Mouse (Mus musculus) liver, adult 2 months (tissue): ENCODE data around the gene Fam114a1. TPM values are rescaled to one million over a fixed set of nuclear protein-coding genes. Genes with fewer than 3 reads are reported as not detected.

ENCODE experiments used
- DNase-seq: peaks from one replicate; pipeline ENCODE4 v3.0.0-alpha.2; 2011; ENCODE audit warnings: low read depth, low spot score; ENCODE audit errors: extremely low read depth
- H3K27ac ChIP-seq: fragments of 200-500 bp; replicated peaks from 2 replicates; pipeline ENCODE4 v1.5.1; 2012; ENCODE audit warnings: low read depth, mild to moderate bottlenecking, control low read depth, inconsistent platforms, low read length; ENCODE audit not compliant: insufficient read depth
- H3K27me3 ChIP-seq: fragments of 200-500 bp; 2 replicates; pipeline ENCODE4 v1.6.1; 2012; ENCODE audit warnings: mild to moderate bottlenecking, moderate library complexity, low read length, inconsistent platforms; ENCODE audit not compliant: control insufficient read depth, insufficient read depth
- H3K36me3 ChIP-seq: fragments of 200-500 bp; 2 replicates; pipeline ENCODE4 v1.6.1; 2012; ENCODE audit warnings: low read length, inconsistent platforms; ENCODE audit not compliant: control insufficient read depth, insufficient read depth
- H3K4me1 ChIP-seq: fragments of 200-500 bp; 2 replicates; pipeline ENCODE4 v1.6.1; 2011; ENCODE audit warnings: low read length; ENCODE audit not compliant: control insufficient read depth, insufficient read depth
- H3K4me3 ChIP-seq: fragments of 200-500 bp; 2 replicates; pipeline ENCODE4 v1.5.1; 2011; ENCODE audit warnings: low read depth, mild to moderate bottlenecking, control low read depth, low read length, moderate library complexity; ENCODE audit not compliant: insufficient read depth
- H3K79me2 ChIP-seq: fragments of 200-500 bp; 2 replicates; pipeline ENCODE4 v1.6.1; 2012; ENCODE audit warnings: inconsistent platforms, mild to moderate bottlenecking, low read length, moderate library complexity; ENCODE audit not compliant: control insufficient read depth, insufficient read depth
- H3K9ac ChIP-seq: fragments of 200-500 bp; 2 replicates; pipeline ENCODE4 v1.6.1; 2012; ENCODE audit warnings: low read depth, mild to moderate bottlenecking, control low read depth, inconsistent platforms, low read length
- CTCF ChIP-seq: fragments of 200-500 bp; IDR thresholded peaks from 2 replicates; pipeline ENCODE4 v1.5.1; 2011; ENCODE audit warnings: low read depth, low read length, control low read depth
- POLR2A ChIP-seq: fragments of 200-500 bp; IDR thresholded peaks from 2 replicates; pipeline ENCODE4 v1.6.1; 2011; ENCODE audit warnings: low read length, control low read depth; ENCODE audit not compliant: insufficient read depth; ENCODE audit errors: extremely low read depth
- WGBS: fragments of 180-500 bp; shearing (Covaris S2); methylation state at CpG from one replicate; pipeline ENCODE4 v1.1.7; 2018; 5-methylcytosine and 5-hydroxymethylcytosine counted together
- polyA plus RNA-seq: library from polyadenylated mRNA; depleted of rRNA; stranded (reverse); fragments of >200 nt; gene quantifications from 2 replicates; pipeline ENCODE4 v1.2.3, GENCODE M21; 2012
- total RNA-seq: library from RNA; depleted of rRNA; stranded (reverse); fragments of >200 nt; gene quantifications from 2 replicates; pipeline ENCODE4 v1.2.3, GENCODE M21; 2014

Gene Fam114a1
- total and polyA plus RNA-seq, 2 experiments, result 11.9 to 20.2 TPM

DNA sequence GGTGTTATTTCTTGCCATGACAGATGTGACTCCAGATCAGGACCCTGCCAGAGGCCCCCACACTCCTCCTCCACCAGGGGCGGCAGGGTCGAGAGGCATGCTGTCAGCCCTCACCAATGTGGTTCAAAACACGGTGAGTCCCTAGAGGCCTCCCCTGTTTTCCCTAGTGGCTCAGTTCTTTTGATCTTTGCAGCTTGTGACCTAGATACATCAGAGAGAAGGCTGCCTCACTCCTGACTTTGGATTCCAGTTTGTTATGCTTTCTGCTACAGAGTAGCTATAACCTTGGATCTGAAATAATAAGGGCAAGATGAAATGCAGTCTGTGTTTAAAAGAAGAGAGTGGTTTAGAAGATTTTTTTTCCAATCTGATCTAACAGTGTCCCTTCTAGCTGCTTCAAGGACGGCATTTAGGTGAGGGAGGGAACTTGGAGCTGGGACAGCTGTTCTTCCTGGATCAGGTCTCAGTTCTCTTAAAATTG lies 36.2 kb downstream of the Fam114a1 start:
- H3K36me3 ChIP-seq, result peaks cover 35% of the 10 kb centered on the region
- no peaks in the 10 kb centered on the region for H3K79me2 ChIP-seq
- DNase-seq, result no peak
- H3K4me3 ChIP-seq, result no peak overlapping the region
- no peaks in the 10 kb centered on the region for H3K4me1 ChIP-seq
- H3K27me3 ChIP-seq, result no peaks in the 10 kb centered on the region
- H3K9ac ChIP-seq, result no peak overlapping the region
- WGBS, result 73% methylated on average over 4 of the region's 4 CpGs
- TF ChIP-seq CTCF (no peak), POLR2A (no peak)
- no peak overlapping the region for H3K27ac ChIP-seq

GRCm38 (mm10) chr5:65011901-65012573 lies 42.2 kb downstream of the Fam114a1 start:
- Histone ChIP-seq H3K79me2 (no peaks in the 10 kb centered on the region), H3K4me1 (no peaks in the 10 kb centered on the region), H3K27me3 (no peaks in the 10 kb centered on the region), H3K4me3 (no peak overlapping the region), H3K36me3 (peaks cover 35% of the 10 kb centered on the region), H3K9ac (no peak overlapping the region), H3K27ac (no peak overlapping the region)
- WGBS, result 61% methylated on average over 7 of the region's 7 CpGs
- no peak for TF ChIP-seq CTCF
- no peak for TF ChIP-seq POLR2A
- no peak for DNase-seq

- WGBS, result 97% methylated on average over 3 of the region's 3 CpGs
- H3K9ac ChIP-seq, result no peak overlapping the region
- H3K79me2 ChIP-seq, result no peaks in the 10 kb centered on the region
- H3K4me1 ChIP-seq, result no peaks in the 10 kb centered on the region
- TF ChIP-seq POLR2A (no peak), CTCF (no peak)
- H3K36me3 ChIP-seq, result peaks cover 31% of the 10 kb centered on the region
- H3K27me3 ChIP-seq, result no peaks in the 10 kb centered on the region
- H3K27ac ChIP-seq, result no peak overlapping the region
- DNase-seq, result no peak
- H3K4me3 ChIP-seq, result no peak overlapping the region
These were observed 45.6 kb downstream of the Fam114a1 start for GRCm38 (mm10) chr5:65015508-65015907.

- no peaks in the 10 kb centered on the region for H3K27me3 ChIP-seq
- H3K9ac ChIP-seq, result no peak overlapping the region
- no peaks in the 10 kb centered on the region for H3K79me2 ChIP-seq
- no peaks in the 10 kb centered on the region for H3K4me1 ChIP-seq
- H3K27ac ChIP-seq, result no peak overlapping the region
- H3K4me3 ChIP-seq, result no peak overlapping the region
- 64% methylated on average over 8 of the region's 8 CpGs for WGBS
- H3K36me3 ChIP-seq, result peaks cover 49% of the 10 kb centered on the region
- no peak for TF ChIP-seq CTCF
- no peak for TF ChIP-seq POLR2A
- DNase-seq, result no peak
These were observed 49.2 kb downstream of the Fam114a1 start for GRCm38 (mm10) chr5:65019109-65019508.

GRCm38 (mm10) chr5:65019823-65020222 lies 50.0 kb downstream of the Fam114a1 start:
- TF ChIP-seq POLR2A (no peak), CTCF (no peak)
- H3K27ac ChIP-seq, result no peak overlapping the region
- DNase-seq, result peak; percentile 78

DNA sequence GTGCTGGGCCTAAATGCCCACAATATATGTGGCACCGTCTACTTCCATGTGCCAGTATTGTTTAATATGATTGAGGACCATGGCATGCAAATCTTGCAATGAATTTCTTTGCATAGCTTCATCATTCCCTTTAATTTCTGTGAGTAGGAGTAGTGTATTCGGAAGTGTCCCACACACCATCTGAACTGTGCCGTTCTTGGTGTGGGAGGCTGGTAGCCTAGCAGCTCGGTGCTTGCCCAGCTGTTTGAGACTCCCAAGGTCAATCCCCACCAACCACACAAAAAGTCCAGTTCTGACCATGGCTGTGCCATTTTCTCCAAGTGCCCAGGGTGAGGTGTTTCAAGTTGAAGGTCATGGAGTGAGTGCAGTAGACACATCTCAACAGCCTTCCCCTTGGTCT lies 52.1 kb downstream of the Fam114a1 start:
- no peaks in the 10 kb centered on the region for H3K27me3 ChIP-seq
- no peaks in the 10 kb centered on the region for H3K79me2 ChIP-seq
- no peak overlapping the region for H3K9ac ChIP-seq
- TF ChIP-seq CTCF (no peak), POLR2A (no peak)
- no peak for DNase-seq
- peaks cover 38% of the 10 kb centered on the region for H3K36me3 ChIP-seq
- H3K4me1 ChIP-seq, result no peaks in the 10 kb centered on the region; the same call in 1 of the 2 replicates
- WGBS, result 97% methylated on average over 4 of the region's 4 CpGs
- H3K27ac ChIP-seq, result no peak overlapping the region
- no peak overlapping the region for H3K4me3 ChIP-seq

More at GRCm38 (mm10) chr5:65019823-65020222, 50.0 kb downstream of the Fam114a1 start:
- Histone ChIP-seq H3K79me2 (no peaks in the 10 kb centered on the region), H3K9ac (no peak overlapping the region), H3K4me3 (no peak overlapping the region), H3K4me1 (no peaks in the 10 kb centered on the region), H3K36me3 (peaks cover 50% of the 10 kb centered on the region), H3K27me3 (no peaks in the 10 kb centered on the region)
- WGBS, result 27% methylated on average over 7 of the region's 7 CpGs
